Mouse (Mus musculus) forebrain, embryonic 12.5 days (tissue): ENCODE measurements at regions not wholly inside any gene's neighbourhood (a gene's known extent, or its start where the extent isn't known, plus 50 kb on each side); places are given as distances from the start of the nearest gene placed in this dataset.

ENCODE experiments used
- ATAC-seq: fragments of 200-750 bp; cut with Nextera tagmentation; 2 replicates; pipeline ENCODE4 v1.8.0; 2017; ENCODE audit warnings: moderate TSS enrichment; ENCODE audit not compliant: low FRiP score
- H3K27ac ChIP-seq: fragments of 300-500 bp; sonication (generic); 2 replicates; pipeline ENCODE4 v1.5.1; 2016; ENCODE audit warnings: mild to moderate bottlenecking
- H3K27me3 ChIP-seq: fragments of 300-500 bp; sonication (generic); 2 replicates; pipeline ENCODE4 v1.6.1; 2016; ENCODE audit warnings: mild to moderate bottlenecking
- H3K36me3 ChIP-seq: fragments of 300-500 bp; sonication (generic); replicated peaks from 2 replicates; pipeline ENCODE4 v1.6.1; 2016; ENCODE audit warnings: mild to moderate bottlenecking
- H3K4me1 ChIP-seq: fragments of 300-500 bp; sonication (generic); 2 replicates; pipeline ENCODE4 v1.6.1; 2016
- H3K4me2 ChIP-seq: fragments of 300-500 bp; sonication (generic); 2 replicates; pipeline ENCODE4 v1.6.1; 2016; ENCODE audit warnings: mild to moderate bottlenecking, moderate library complexity
- H3K4me3 ChIP-seq: fragments of 300-500 bp; sonication (generic); replicated peaks from 2 replicates; pipeline ENCODE4 v1.5.1; 2016; ENCODE audit warnings: mild to moderate bottlenecking
- H3K9ac ChIP-seq: fragments of 300-500 bp; sonication (generic); 2 replicates; pipeline ENCODE4 v1.6.1; 2016; ENCODE audit warnings: mild to moderate bottlenecking
- H3K9me3 ChIP-seq: fragments of 300-500 bp; sonication (generic); 2 replicates; pipeline ENCODE4 v1.6.1; 2016
- WGBS: fragments of 180-500 bp; shearing (Covaris S2); methylation state at CpG from one replicate; pipeline ENCODE4 v1.1.7; 2016; 5-methylcytosine and 5-hydroxymethylcytosine counted together

- H3K9me3 ChIP-seq, result no peaks in the 10 kb centered on the region
These were observed 161.4 kb upstream of the Haao start for GRCm38 (mm10) chr17:84009194-84009593.

GRCm38 (mm10) chr17:84008682-84009052 is 160.9 kb upstream of the Haao start:
- Histone ChIP-seq H3K36me3 (no peaks in the 10 kb centered on the region), H3K9me3 (no peaks in the 10 kb centered on the region), H3K9ac (no peak overlapping the region), H3K4me3 (no peak overlapping the region), H3K27me3 (peaks cover 8% of the 10 kb centered on the region; the same call in 1 of the 2 replicates), H3K4me1 (peaks cover 19% of the 10 kb centered on the region), H3K27ac (no peak overlapping the region), H3K4me2 (no peak overlapping the region)
- 73% methylated on average over 7 of the region's 7 CpGs for WGBS
- ATAC-seq, result 0 out of 2 replicates have a peak, but pooled peaks have one; percentile 46

More at GRCm38 (mm10) chr17:84009194-84009593, 161.4 kb upstream of the Haao start:
- Histone ChIP-seq H3K9ac (no peak overlapping the region), H3K4me3 (no peak overlapping the region), H3K4me2 (no peak overlapping the region), H3K36me3 (no peaks in the 10 kb centered on the region), H3K27me3 (peaks cover 4% of the 10 kb centered on the region; the same call in 1 of the 2 replicates), H3K4me1 (peaks cover 13% of the 10 kb centered on the region), H3K27ac (0 out of 2 replicates have a peak overlapping the region, but pooled peaks have one; percentile 27)
- ATAC-seq, result peak; percentile 39; the same call in 1 of the 2 replicates
- WGBS, result 69% methylated on average over 8 of the region's 8 CpGs

GRCm38 (mm10) chr17:84008035-84008681 is 160.4 kb upstream of the Haao start:
- H3K9ac ChIP-seq, result no peak overlapping the region
- H3K4me3 ChIP-seq, result no peak overlapping the region
- WGBS, result 90% methylated on average over 12 of the region's 12 CpGs
- no peak overlapping the region for H3K4me2 ChIP-seq
- no peak for ATAC-seq
- H3K36me3 ChIP-seq, result no peaks in the 10 kb centered on the region
- peaks cover 19% of the 10 kb centered on the region for H3K4me1 ChIP-seq
- peaks cover 9% of the 10 kb centered on the region; the same call in 1 of the 2 replicates for H3K27me3 ChIP-seq
- H3K9me3 ChIP-seq, result no peaks in the 10 kb centered on the region
- no peak overlapping the region for H3K27ac ChIP-seq

- Histone ChIP-seq H3K27me3 (peaks cover 9% of the 10 kb centered on the region; the same call in 1 of the 2 replicates), H3K4me1 (peaks cover 19% of the 10 kb centered on the region), H3K36me3 (no peaks in the 10 kb centered on the region), H3K4me3 (no peak overlapping the region), H3K27ac (no peak overlapping the region), H3K9ac (no peak overlapping the region), H3K4me2 (no peak overlapping the region), H3K9me3 (no peaks in the 10 kb centered on the region)
- no peak for ATAC-seq
- WGBS, result 88% methylated on average over 9 of the region's 9 CpGs
These were observed 159.0 kb upstream of the Haao start for GRCm38 (mm10) chr17:84006748-84007147.

- H3K4me1 ChIP-seq, result peaks cover 11% of the 10 kb centered on the region
- no peak overlapping the region for H3K4me3 ChIP-seq
- no peak for ATAC-seq
- H3K4me2 ChIP-seq, result no peak overlapping the region
- peaks cover 9% of the 10 kb centered on the region; the same call in 1 of the 2 replicates for H3K27me3 ChIP-seq
- no peaks in the 10 kb centered on the region for H3K9me3 ChIP-seq
- 26% methylated on average over 6 of the region's 6 CpGs for WGBS
- H3K9ac ChIP-seq, result no peak overlapping the region
- no peak overlapping the region for H3K27ac ChIP-seq
- H3K36me3 ChIP-seq, result no peaks in the 10 kb centered on the region
These were observed 156.5 kb upstream of the Haao start for GRCm38 (mm10) chr17:84004237-84004636.

GRCm38 (mm10) chr17:84003489-84004234 is 155.9 kb upstream of the Haao start:
- H3K27ac ChIP-seq, result no peak overlapping the region
- no peaks in the 10 kb centered on the region for H3K9me3 ChIP-seq
- no peak overlapping the region for H3K4me3 ChIP-seq
- H3K27me3 ChIP-seq, result peaks cover 9% of the 10 kb centered on the region; the same call in 1 of the 2 replicates
- H3K4me1 ChIP-seq, result peaks cover 8% of the 10 kb centered on the region
- no peak for ATAC-seq
- no peaks in the 10 kb centered on the region for H3K36me3 ChIP-seq
- WGBS, result 30% methylated on average over 9 of the region's 9 CpGs
- no peak overlapping the region for H3K9ac ChIP-seq
- H3K4me2 ChIP-seq, result no peak overlapping the region

GRCm38 (mm10) chr17:84002939-84003338 is 155.2 kb upstream of the Haao start:
- Histone ChIP-seq H3K27ac (no peak overlapping the region), H3K9ac (no peak overlapping the region), H3K4me2 (no peak overlapping the region), H3K27me3 (peaks cover 9% of the 10 kb centered on the region; the same call in 1 of the 2 replicates), H3K4me3 (no peak overlapping the region), H3K9me3 (no peaks in the 10 kb centered on the region), H3K36me3 (no peaks in the 10 kb centered on the region), H3K4me1 (peaks cover 8% of the 10 kb centered on the region)
- whole genome bisulfite sequencing, result 94% methylated on average over 6 of the region's 6 CpGs
- ATAC-seq, result no peak

GRCm38 (mm10) chr17:84002327-84002726 is 154.6 kb upstream of the Haao start:
- no peak overlapping the region for H3K9ac ChIP-seq
- peaks cover 8% of the 10 kb centered on the region for H3K4me1 ChIP-seq
- ATAC-seq, result no peak
- H3K4me3 ChIP-seq, result no peak overlapping the region
- no peak overlapping the region for H3K27ac ChIP-seq
- peaks cover 9% of the 10 kb centered on the region; the same call in 1 of the 2 replicates for H3K27me3 ChIP-seq
- H3K9me3 ChIP-seq, result no peaks in the 10 kb centered on the region
- WGBS, result 96% methylated on average over 16 of the region's 16 CpGs
- no peak overlapping the region for H3K4me2 ChIP-seq
- no peaks in the 10 kb centered on the region for H3K36me3 ChIP-seq

GRCm38 (mm10) chr17:84000115-84000514 is 152.4 kb upstream of the Haao start:
- H3K9me3 ChIP-seq, result no peaks in the 10 kb centered on the region
- H3K4me3 ChIP-seq, result no peak overlapping the region
- 72% methylated on average over 6 of the region's 6 CpGs for WGBS
- no peak overlapping the region for H3K27ac ChIP-seq
- H3K36me3 ChIP-seq, result no peaks in the 10 kb centered on the region
- no peak for ATAC-seq
- H3K9ac ChIP-seq, result no peak overlapping the region
- no peak overlapping the region for H3K4me2 ChIP-seq
- peaks cover 8% of the 10 kb centered on the region for H3K4me1 ChIP-seq
- peaks cover 9% of the 10 kb centered on the region; the same call in 1 of the 2 replicates for H3K27me3 ChIP-seq

- Histone ChIP-seq H3K36me3 (no peaks in the 10 kb centered on the region), H3K9me3 (no peaks in the 10 kb centered on the region), H3K27ac (no peak overlapping the region), H3K27me3 (peaks cover 4% of the 10 kb centered on the region; the same call in 1 of the 2 replicates), H3K4me2 (no peak overlapping the region), H3K9ac (no peak overlapping the region), H3K4me1 (peaks cover 4% of the 10 kb centered on the region), H3K4me3 (no peak overlapping the region)
- WGBS, result 77% methylated on average over 10 of the region's 10 CpGs
- ATAC-seq, result no peak
These were observed 151.3 kb upstream of the Haao start for GRCm38 (mm10) chr17:83998972-83999545.

GRCm38 (mm10) chr17:83998341-83998740 is 150.6 kb upstream of the Haao start:
- Histone ChIP-seq H3K4me2 (no peak overlapping the region), H3K27me3 (no peaks in the 10 kb centered on the region), H3K27ac (no peak overlapping the region), H3K9ac (no peak overlapping the region), H3K36me3 (no peaks in the 10 kb centered on the region), H3K4me1 (no peaks in the 10 kb centered on the region), H3K4me3 (no peak overlapping the region), H3K9me3 (no peaks in the 10 kb centered on the region)
- 91% methylated on average over 7 of the region's 7 CpGs for WGBS
- no peak for ATAC-seq

- H3K4me3 ChIP-seq, result no peak overlapping the region
- no peak overlapping the region for H3K27ac ChIP-seq
- no peak overlapping the region for H3K4me2 ChIP-seq
- H3K9ac ChIP-seq, result no peak overlapping the region
- H3K27me3 ChIP-seq, result no peaks in the 10 kb centered on the region
- no peak for ATAC-seq
- H3K4me1 ChIP-seq, result peaks cover 3% of the 10 kb centered on the region; the same call in 1 of the 2 replicates
- no peaks in the 10 kb centered on the region for H3K9me3 ChIP-seq
- WGBS, result 84% methylated on average over 11 of the region's 11 CpGs
- H3K36me3 ChIP-seq, result no peaks in the 10 kb centered on the region
These were observed 150.0 kb upstream of the Haao start for GRCm38 (mm10) chr17:83997778-83998177.
